Mouse (Mus musculus): Measurements from ENCODE around the gene Cenpx.

GRCm38 (mm10) chr11:120713580-120714518, at the start of gene Cenpx, which contains the start of gene Lrrc45:
- TF ChIP-seq ZC3H11A (IDR thresholded peaks at IDR 0.05; ENCODE audit: borderline replicate concordance, low read depth, low read length) (no peak), MAFK (IDR thresholded peaks at IDR 0.05; ENCODE audit: insufficient read depth, low read depth, low read length) (no peak), HCFC1 (IDR thresholded peaks at IDR 0.05; ENCODE audit: borderline replicate concordance, insufficient read depth, low read length) (peak; percentile 94)
